Mouse (Mus musculus): ENCODE results near the gene Srp14. TPM values are rescaled to one million over a fixed set of nuclear protein-coding genes. Genes with fewer than 3 reads are reported as not detected.
A peak's percentile ranks its signal among the peaks of the same experiment; 100 is the strongest.

The Srp14 gene
- polyA plus RNA-seq, 1 experiment, result 413 TPM

DNA sequence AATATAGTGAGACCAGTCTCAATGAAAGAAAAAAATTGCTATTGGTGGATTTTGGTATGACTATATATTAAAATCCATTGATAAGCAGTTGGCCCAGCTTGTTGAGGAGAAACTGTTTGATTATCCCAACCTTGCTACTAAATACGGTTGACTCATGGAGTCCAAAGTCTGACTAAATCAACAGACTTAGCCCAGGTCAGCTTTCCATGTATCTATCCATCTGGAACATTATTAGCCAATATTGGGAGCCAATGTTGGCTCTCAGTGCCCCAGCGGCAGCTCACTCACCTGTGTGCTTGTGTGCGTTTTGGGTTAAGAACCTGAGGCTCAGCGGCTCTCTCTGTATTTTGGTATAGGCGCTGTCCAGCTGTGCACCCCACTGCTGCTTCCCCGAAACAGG is 28.5 kb downstream of the Srp14 start:
- peaks cover 6% of the 10 kb centered on the region for H3K4me1 ChIP-seq (ENCODE audit: control insufficient read depth, insufficient read depth, low read length)
- TF ChIP-seq POLR2A (IDR thresholded peaks at IDR 0.05; ENCODE audit: insufficient read depth, low read depth, low read length) (no peak), CTCF (IDR thresholded peaks at IDR 0.05; ENCODE audit: insufficient read depth, low read depth, low read length) (no peak)
- no peak overlapping the region for H3K4me3 ChIP-seq (ENCODE audit: insufficient read depth, low read depth, low read length)
- 97% methylated on average over 6 of the region's 6 CpGs for WGBS
- H3K27ac ChIP-seq (ENCODE audit: insufficient read depth, low read depth, low read length), result no peak overlapping the region

DNA sequence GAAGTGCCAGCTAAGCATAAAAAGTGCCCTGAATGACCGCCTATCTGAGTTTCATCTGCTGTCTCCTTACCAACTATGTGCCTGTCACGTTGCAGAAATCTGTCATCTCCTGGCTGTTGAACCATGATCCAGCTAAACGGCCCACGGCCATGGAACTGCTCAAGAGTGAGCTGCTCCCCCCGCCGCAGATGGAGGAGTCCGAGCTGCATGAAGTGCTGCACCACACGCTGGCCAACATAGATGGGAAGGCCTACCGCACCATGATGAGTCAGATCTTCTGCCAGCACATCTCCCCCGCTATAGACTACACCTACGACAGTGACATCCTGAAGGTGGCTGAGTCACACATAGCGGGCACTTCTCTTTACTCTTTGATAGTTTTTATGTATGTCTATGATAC is 31.3 kb downstream of the Srp14 start:
- WGBS, result 74% methylated on average over 12 of the region's 12 CpGs
- Histone ChIP-seq H3K27ac (ENCODE audit: insufficient read depth, low read depth, low read length) (no peak overlapping the region), H3K4me3 (ENCODE audit: insufficient read depth, low read depth, low read length) (no peak overlapping the region), H3K4me1 (ENCODE audit: control insufficient read depth, insufficient read depth, low read length) (peaks cover 8% of the 10 kb centered on the region)
- no peak for TF ChIP-seq CTCF (IDR thresholded peaks at IDR 0.05; ENCODE audit: insufficient read depth, low read depth, low read length)
- TF ChIP-seq POLR2A (IDR thresholded peaks at IDR 0.05; ENCODE audit: insufficient read depth, low read depth, low read length), result no peak

DNA sequence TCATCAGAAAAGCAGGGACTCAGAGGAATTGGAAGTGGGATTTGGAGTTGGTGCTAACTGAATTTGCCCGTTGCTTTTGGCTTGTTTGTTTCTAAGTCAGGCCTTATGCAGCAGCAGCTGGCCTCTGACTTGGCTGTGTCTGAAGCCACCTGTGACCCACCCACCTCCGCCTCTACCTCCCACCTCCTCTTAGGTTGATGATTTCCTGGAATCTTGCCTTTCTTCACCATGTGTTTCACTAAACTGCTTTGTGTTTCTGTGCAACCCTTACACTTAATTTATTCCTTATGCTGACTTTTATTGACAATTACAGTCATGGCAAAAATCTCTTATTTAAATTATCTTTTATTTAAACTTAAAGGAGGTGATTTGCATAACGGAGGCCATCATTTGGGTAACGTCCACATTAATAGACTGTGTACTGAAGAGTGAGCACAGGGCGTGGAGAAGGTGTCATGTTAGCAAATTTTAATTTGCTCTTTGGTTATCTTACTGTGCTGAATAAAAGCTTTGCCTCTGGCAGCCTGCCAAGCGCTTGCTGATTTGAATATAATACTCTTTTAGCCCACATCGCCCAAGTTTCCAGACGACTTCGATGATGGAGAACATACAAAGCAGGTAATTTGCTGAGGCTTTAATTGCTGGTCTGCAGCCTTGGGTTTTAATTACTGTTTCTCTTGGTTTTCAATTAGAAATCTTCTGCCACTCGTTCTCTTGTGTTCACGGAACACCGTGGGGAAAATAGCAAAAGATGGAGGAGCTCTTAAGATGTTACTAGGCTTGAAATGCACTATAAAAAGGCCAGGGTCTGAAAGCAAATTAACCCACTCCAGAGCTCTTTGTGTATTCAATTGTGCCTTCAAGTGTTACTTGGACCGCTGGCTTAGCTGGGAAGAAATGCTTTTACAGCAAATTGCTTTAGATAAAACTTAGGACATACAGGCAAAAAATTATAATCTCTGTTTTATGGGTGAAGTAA is 33.5 kb downstream of the Srp14 start:
- TF ChIP-seq CTCF (IDR thresholded peaks at IDR 0.05; ENCODE audit: insufficient read depth, low read depth, low read length) (no peak), POLR2A (IDR thresholded peaks at IDR 0.05; ENCODE audit: insufficient read depth, low read depth, low read length) (no peak)
- H3K4me3 ChIP-seq (ENCODE audit: insufficient read depth, low read depth, low read length), result no peak overlapping the region
- peak overlapping the region; percentile 58; the same call in 1 of the 2 replicates for H3K27ac ChIP-seq (ENCODE audit: insufficient read depth, low read depth, low read length)
- WGBS, result 18% methylated on average over 13 of the region's 13 CpGs
- H3K4me1 ChIP-seq (ENCODE audit: control insufficient read depth, insufficient read depth, low read length), result peaks cover 8% of the 10 kb centered on the region

DNA sequence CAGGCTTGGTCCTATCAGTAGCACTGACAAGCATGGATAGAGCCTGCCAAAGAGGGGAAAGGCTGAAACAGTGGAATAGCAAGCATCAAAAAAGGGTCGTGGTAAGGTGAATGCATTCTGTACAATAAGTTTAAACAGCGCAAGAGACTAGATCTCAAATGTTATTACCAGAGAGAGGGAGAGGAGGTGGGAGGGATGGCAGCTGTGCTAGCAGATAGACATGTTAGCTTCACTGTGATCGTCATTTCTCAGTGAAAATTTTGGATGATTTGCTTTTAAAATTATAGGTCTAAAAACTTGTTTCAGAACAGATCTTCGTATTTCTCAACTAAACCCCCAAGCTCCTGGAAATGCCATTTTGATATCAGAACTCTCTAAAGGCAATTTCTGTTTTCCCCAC is 36.8 kb downstream of the Srp14 start:
- Histone ChIP-seq H3K4me1 (ENCODE audit: control insufficient read depth, insufficient read depth, low read length) (peaks cover 3% of the 10 kb centered on the region), H3K27ac (ENCODE audit: insufficient read depth, low read depth, low read length) (no peak overlapping the region), H3K4me3 (ENCODE audit: insufficient read depth, low read depth, low read length) (no peak overlapping the region)
- WGBS, result 82% methylated on average over 4 of the region's 4 CpGs
- TF ChIP-seq POLR2A (IDR thresholded peaks at IDR 0.05; ENCODE audit: insufficient read depth, low read depth, low read length), result no peak
- TF ChIP-seq CTCF (IDR thresholded peaks at IDR 0.05; ENCODE audit: insufficient read depth, low read depth, low read length), result no peak

DNA sequence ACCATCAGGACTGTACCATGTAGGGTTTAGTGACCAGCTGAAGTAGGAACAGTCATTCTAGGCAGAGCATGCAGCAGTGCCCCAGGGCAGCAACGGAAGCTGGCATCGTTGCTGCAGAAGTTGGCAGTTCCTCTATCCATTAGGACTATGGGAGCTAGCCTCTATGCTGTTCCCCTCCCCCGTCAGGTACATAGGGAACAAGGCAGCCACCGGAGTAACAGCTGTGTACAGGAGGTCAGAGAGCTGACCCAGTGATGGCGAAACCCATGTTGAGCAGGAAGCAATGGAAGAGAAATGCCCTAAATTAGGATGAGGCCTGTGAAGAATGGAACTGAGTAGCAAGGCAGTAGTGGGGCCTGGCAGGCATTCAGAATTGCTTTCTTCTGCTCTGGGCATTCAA is 37.3 kb downstream of the Srp14 start:
- WGBS, result 74% methylated on average over 5 of the region's 5 CpGs
- Histone ChIP-seq H3K4me1 (ENCODE audit: control insufficient read depth, insufficient read depth, low read length) (peaks cover 3% of the 10 kb centered on the region), H3K27ac (ENCODE audit: insufficient read depth, low read depth, low read length) (no peak overlapping the region), H3K4me3 (ENCODE audit: insufficient read depth, low read depth, low read length) (no peak overlapping the region)
- no peak for TF ChIP-seq POLR2A (IDR thresholded peaks at IDR 0.05; ENCODE audit: insufficient read depth, low read depth, low read length)

DNA sequence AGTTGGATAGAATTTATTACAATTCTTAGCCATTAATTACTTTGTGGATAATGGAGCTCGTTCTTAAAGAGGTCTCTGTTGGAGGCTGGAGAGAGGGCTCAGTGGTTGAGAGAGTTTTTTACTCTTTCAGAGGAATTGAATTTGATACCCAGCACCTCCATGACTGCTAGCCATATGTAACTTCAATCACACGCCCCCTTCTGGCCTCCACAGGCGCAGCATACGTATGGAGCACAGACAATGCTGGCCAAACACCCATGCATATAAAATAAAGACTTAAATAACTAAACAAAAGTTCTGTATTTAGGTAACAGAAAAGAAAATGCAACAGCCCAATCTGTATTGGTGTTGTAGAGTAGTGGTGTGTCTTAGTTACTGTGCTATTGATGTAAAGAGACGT is 47.9 kb downstream of the Srp14 start:
- TF ChIP-seq POLR2A (IDR thresholded peaks at IDR 0.05; ENCODE audit: insufficient read depth, low read depth, low read length) (no peak), CTCF (IDR thresholded peaks at IDR 0.05; ENCODE audit: insufficient read depth, low read depth, low read length) (no peak)
- Histone ChIP-seq H3K27ac (ENCODE audit: insufficient read depth, low read depth, low read length) (no peak overlapping the region), H3K4me1 (ENCODE audit: control insufficient read depth, insufficient read depth, low read length) (no peaks in the 10 kb centered on the region), H3K4me3 (ENCODE audit: insufficient read depth, low read depth, low read length) (no peak overlapping the region)
- WGBS, result 74% methylated on average over 5 of the region's 5 CpGs

DNA sequence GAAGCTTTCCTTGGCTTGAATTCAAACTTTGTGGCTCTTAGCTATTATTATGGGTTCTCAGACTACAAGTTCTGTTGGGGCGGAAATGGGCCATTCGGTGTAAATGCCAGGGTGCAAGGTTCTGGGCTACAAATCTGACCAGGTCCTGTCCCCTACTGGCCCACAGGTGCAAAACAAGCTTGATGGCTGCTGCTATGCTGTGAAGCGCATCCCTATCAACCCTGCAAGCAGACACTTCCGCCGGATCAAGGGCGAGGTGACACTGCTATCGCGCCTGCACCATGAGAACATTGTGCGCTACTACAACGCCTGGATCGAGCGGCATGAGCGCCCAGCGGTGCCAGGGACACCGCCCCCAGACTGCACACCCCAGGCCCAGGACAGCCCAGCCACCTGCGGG is 48.9 kb downstream of the Srp14 start:
- Histone ChIP-seq H3K27ac (ENCODE audit: insufficient read depth, low read depth, low read length) (no peak overlapping the region), H3K4me1 (ENCODE audit: control insufficient read depth, insufficient read depth, low read length) (no peaks in the 10 kb centered on the region), H3K4me3 (ENCODE audit: insufficient read depth, low read depth, low read length) (no peak overlapping the region)
- 91% methylated on average over 16 of the region's 16 CpGs for WGBS
- TF ChIP-seq CTCF (IDR thresholded peaks at IDR 0.05; ENCODE audit: insufficient read depth, low read depth, low read length) (no peak), POLR2A (IDR thresholded peaks at IDR 0.05; ENCODE audit: insufficient read depth, low read depth, low read length) (no peak)

DNA sequence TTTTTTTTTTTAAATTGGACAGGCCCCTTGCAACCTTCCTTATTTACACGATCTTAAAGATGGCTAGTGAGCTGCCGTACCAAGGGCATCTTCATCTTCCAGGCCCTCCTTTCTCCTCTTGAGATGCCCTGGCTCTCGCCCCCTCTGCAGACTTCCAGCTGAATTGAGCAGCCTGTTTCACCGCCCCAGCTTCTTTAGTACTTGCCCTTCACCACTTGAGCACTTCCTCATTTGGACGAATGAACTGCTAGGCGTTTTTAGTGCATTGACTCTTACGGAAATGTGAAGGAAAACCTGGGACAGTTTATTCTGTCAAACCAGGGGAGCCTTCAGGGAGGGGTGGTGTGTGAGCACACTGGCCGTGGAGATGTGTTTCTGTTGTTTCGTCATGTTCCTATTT is 50.2 kb downstream of the Srp14 start:
- TF ChIP-seq CTCF (IDR thresholded peaks at IDR 0.05; ENCODE audit: insufficient read depth, low read depth, low read length) (no peak), POLR2A (IDR thresholded peaks at IDR 0.05; ENCODE audit: insufficient read depth, low read depth, low read length) (no peak)
- Histone ChIP-seq H3K4me3 (ENCODE audit: insufficient read depth, low read depth, low read length) (no peak overlapping the region), H3K4me1 (ENCODE audit: control insufficient read depth, insufficient read depth, low read length) (no peaks in the 10 kb centered on the region), H3K27ac (ENCODE audit: insufficient read depth, low read depth, low read length) (no peak overlapping the region)
- 92% methylated on average over 9 of the region's 9 CpGs for WGBS

DNA sequence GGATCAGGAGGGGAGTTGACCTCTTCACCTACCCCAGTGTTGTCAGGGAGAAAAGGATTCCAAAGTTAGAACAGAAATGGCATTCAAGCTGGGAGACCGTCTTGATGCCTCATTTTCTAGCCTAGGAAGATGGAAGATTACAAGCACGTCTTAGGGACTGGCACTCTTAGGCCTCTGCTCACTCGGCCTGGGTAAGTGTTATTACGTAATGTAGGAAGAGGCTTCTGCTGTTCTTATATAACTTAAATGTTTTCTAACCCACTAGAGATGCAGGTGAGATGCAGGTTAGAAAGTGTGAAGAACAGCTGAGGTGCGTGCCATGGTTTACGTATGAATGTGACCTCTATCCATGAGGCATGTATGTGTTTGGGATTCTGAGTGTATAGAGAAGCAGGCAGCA is 51.2 kb downstream of the Srp14 start:
- TF ChIP-seq CTCF (IDR thresholded peaks at IDR 0.05; ENCODE audit: insufficient read depth, low read depth, low read length), result no peak
- no peak for TF ChIP-seq POLR2A (IDR thresholded peaks at IDR 0.05; ENCODE audit: insufficient read depth, low read depth, low read length)
- Histone ChIP-seq H3K4me3 (ENCODE audit: insufficient read depth, low read depth, low read length) (no peak overlapping the region), H3K27ac (ENCODE audit: insufficient read depth, low read depth, low read length) (no peak overlapping the region), H3K4me1 (ENCODE audit: control insufficient read depth, insufficient read depth, low read length) (no peaks in the 10 kb centered on the region)
- 88% methylated on average over 6 of the region's 6 CpGs for whole genome bisulfite sequencing

Other genes starting within 250 kb of the Srp14 start
- gene Fsip1, start 222.7 kb downstream of the Srp14 start, polyA plus RNA-seq (2012; ENCODE audit: insufficient read depth, insufficient read length, low replicate concordance, missing spikeins), result not detected in 2 replicates
- not detected in 2 replicates for gene Gpr176, start 106.3 kb downstream of the Srp14 start, polyA plus RNA-seq (2012; ENCODE audit: insufficient read depth, insufficient read length, low replicate concordance, missing spikeins)
- not detected in 2 replicates for gene Eif2ak4, start 91.1 kb downstream of the Srp14 start, polyA plus RNA-seq (2012; ENCODE audit: insufficient read depth, insufficient read length, low replicate concordance, missing spikeins)
- gene Bmf, start 70.0 kb upstream of the Srp14 start, polyA plus RNA-seq (2012; ENCODE audit: insufficient read depth, insufficient read length, low replicate concordance, missing spikeins), result not detected in 2 replicates
- not detected in 2 replicates for gene Bub1b, start 118.5 kb upstream of the Srp14 start, polyA plus RNA-seq (2012; ENCODE audit: insufficient read depth, insufficient read length, low replicate concordance, missing spikeins)
- gene Pak6, start 183.6 kb upstream of the Srp14 start, polyA plus RNA-seq (2012; ENCODE audit: insufficient read depth, insufficient read length, low replicate concordance, missing spikeins), result not detected in 2 replicates
- not detected in 2 replicates for gene Ankrd63, start 224.3 kb upstream of the Srp14 start, polyA plus RNA-seq (2012; ENCODE audit: insufficient read depth, insufficient read length, low replicate concordance, missing spikeins)
- not detected in 2 replicates for gene Plcb2, start 248.7 kb upstream of the Srp14 start, polyA plus RNA-seq (2012; ENCODE audit: insufficient read depth, insufficient read length, low replicate concordance, missing spikeins)